Comparison of ENCODE assay signal across 15 mouse cellular contexts in the genomic region with DNA sequence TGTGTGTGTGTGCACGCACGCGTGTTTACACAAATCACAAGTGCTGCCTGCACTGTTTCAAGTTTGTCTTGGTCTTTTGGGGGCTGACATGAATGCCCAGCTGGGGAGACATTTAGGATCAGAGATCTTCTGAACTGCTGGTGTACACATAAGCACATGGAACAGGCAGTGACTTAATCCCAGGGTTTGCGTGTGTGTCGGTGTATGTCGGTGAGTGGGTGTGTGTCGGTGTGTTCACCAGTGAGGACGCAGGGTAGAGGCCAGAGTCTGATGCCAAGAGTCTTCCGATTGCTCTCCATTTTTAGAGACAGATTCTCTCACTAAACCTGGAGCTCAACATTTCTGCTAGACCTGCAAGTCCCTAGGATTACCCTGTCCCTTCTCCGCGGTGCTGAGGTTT. TPM values are rescaled to one million over a fixed set of nuclear protein-coding genes. Genes with fewer than 3 reads are reported as not detected.
DNase-seq lines count a peak whose midpoint lies in the region; ATAC-seq lines count a peak whose summit lies in the region.
"Had no signal": no experiment of that assay in that cellular context is flagged by ENCODE, and none has a peak within 500 bp of the region (broad histone marks: within the 10 kb centered on the region; RNA-seq: fewer than 3 reads in every experiment).

No protein-coding gene starts in this region.

- DNase-seq in forebrain, embryonic 11.5 days (ENCODE audit: low spot score) = peak; percentile 38
- no peak for DNase-seq in heart, postnatal 4 days
- DNase-seq in embryonic facial prominence, embryonic 14.5 days (ENCODE audit: low spot score) = no peak
- DNase-seq in limb, embryonic 10.5 days (ENCODE audit: low spot score) = peak; percentile 27
- no peak for DNase-seq in yolk sac, embryonic 10.5 days (ENCODE audit: low spot score)
- no peak for DNase-seq in natural killer cell, adult 2 months (ENCODE audit: low spot score in 2 of 2)
- DNase-seq: cerebellum, adult 9-10 months; left cerebral cortex, postnatal 4 days; right cerebral cortex, adult 18-20 months had no signal

- no peak overlapping the region for H3K9ac ChIP-seq in forebrain, embryonic 11.5 days (ENCODE audit: low read length)
- H3K9ac ChIP-seq in forebrain, embryonic 16.5 days (replicated peaks; ENCODE audit: low read depth, low read length) = no peak overlapping the region
- no peak overlapping the region for H3K9ac ChIP-seq in heart, embryonic 15.5 days
- no peak overlapping the region for H3K9ac ChIP-seq in embryonic facial prominence, embryonic 14.5 days (ENCODE audit: low read depth, low read length)
- H3K9ac ChIP-seq: liver, embryonic 12.5 days had no signal

- no peak overlapping the region for H3K4me3 ChIP-seq in forebrain, embryonic 11.5 days (ENCODE audit: low read depth, low read length)
- H3K4me3 ChIP-seq in forebrain, embryonic 16.5 days (replicated peaks; ENCODE audit: low read length) = no peak overlapping the region
- H3K4me3 ChIP-seq in heart, embryonic 15.5 days = no peak overlapping the region
- H3K4me3 ChIP-seq in embryonic facial prominence, embryonic 14.5 days (ENCODE audit: low read depth, low read length) = no peak overlapping the region
- no peak overlapping the region for H3K4me3 ChIP-seq in limb, embryonic 10.5 days
- H3K4me3 ChIP-seq: liver, embryonic 12.5 days had no signal

- no peaks in the 10 kb centered on the region for H3K9me3 ChIP-seq in forebrain, embryonic 11.5 days (ENCODE audit: control insufficient read depth, low read length)
- H3K9me3 ChIP-seq in forebrain, embryonic 16.5 days (ENCODE audit: control insufficient read depth, low read length) = no peaks in the 10 kb centered on the region
- H3K9me3 ChIP-seq in heart, embryonic 15.5 days (replicated peaks) = no peaks in the 10 kb centered on the region
- H3K9me3 ChIP-seq in embryonic facial prominence, embryonic 14.5 days (ENCODE audit: control insufficient read depth, low read length) = no peaks in the 10 kb centered on the region
- no peaks in the 10 kb centered on the region for H3K9me3 ChIP-seq in limb, embryonic 10.5 days (replicated peaks)
- H3K9me3 ChIP-seq: liver, embryonic 12.5 days had no signal

- no peak overlapping the region for H3K27ac ChIP-seq in forebrain, embryonic 11.5 days (ENCODE audit: low read depth, low read length)
- no peak overlapping the region for H3K27ac ChIP-seq in forebrain, embryonic 16.5 days (ENCODE audit: low read length)
- peak overlapping the region; percentile 69 for H3K27ac ChIP-seq in heart, embryonic 15.5 days
- 0 out of 2 replicates have a peak overlapping the region, but pooled peaks have one; percentile 31 for H3K27ac ChIP-seq in embryonic facial prominence, embryonic 14.5 days (replicated peaks; ENCODE audit: low read depth, low read length)
- H3K27ac ChIP-seq in limb, embryonic 10.5 days = 0 out of 2 replicates have a peak overlapping the region, but pooled peaks have one; percentile 5
- H3K27ac ChIP-seq: hindbrain, postnatal 0 days; kidney, postnatal 0 days; liver, embryonic 12.5 days had no signal

- no peak overlapping the region for H3K4me2 ChIP-seq in forebrain, embryonic 11.5 days (ENCODE audit: low read depth, low read length, severe bottlenecking)
- H3K4me2 ChIP-seq in forebrain, embryonic 16.5 days (ENCODE audit: low read length) = no peak overlapping the region
- no peak overlapping the region for H3K4me2 ChIP-seq in heart, embryonic 15.5 days
- no peak overlapping the region for H3K4me2 ChIP-seq in embryonic facial prominence, embryonic 14.5 days (ENCODE audit: low read depth, low read length)
- H3K4me2 ChIP-seq: liver, embryonic 12.5 days had no signal

- ATAC-seq in forebrain, embryonic 11.5 days (replicated peaks; ENCODE audit: low FRiP score) = no peak
- ATAC-seq in forebrain, embryonic 16.5 days = no peak
- no peak for ATAC-seq in heart, embryonic 15.5 days (replicated peaks; ENCODE audit: insufficient number of reproducible peaks, insufficient read depth, low FRiP score, low read depth)
- ATAC-seq in embryonic facial prominence, embryonic 14.5 days (ENCODE audit: low read depth) = no peak
- ATAC-seq: forebrain, embryonic 14.5 days; hindbrain, postnatal 0 days; liver, embryonic 12.5 days had no signal

- H3K4me1 ChIP-seq in forebrain, embryonic 11.5 days (replicated peaks; ENCODE audit: control insufficient read depth, insufficient read depth, low read length) = no peaks in the 10 kb centered on the region
- no peaks in the 10 kb centered on the region for H3K4me1 ChIP-seq in forebrain, embryonic 16.5 days (replicated peaks; ENCODE audit: control insufficient read depth, insufficient read depth, low read length)
- peaks cover 11% of the 10 kb centered on the region for H3K4me1 ChIP-seq in heart, embryonic 15.5 days (replicated peaks)
- peaks cover 20% of the 10 kb centered on the region for H3K4me1 ChIP-seq in embryonic facial prominence, embryonic 14.5 days (ENCODE audit: control insufficient read depth, insufficient read depth, low read length)
- peaks cover 13% of the 10 kb centered on the region for H3K4me1 ChIP-seq in limb, embryonic 10.5 days
- H3K4me1 ChIP-seq: liver, embryonic 12.5 days had no signal

- 96% methylated on average over 11 of the region's 11 CpGs for WGBS in forebrain, embryonic 11.5 days
- 96% methylated on average over 11 of the region's 11 CpGs for WGBS in forebrain, embryonic 16.5 days
- WGBS in heart, embryonic 15.5 days = 88% methylated on average over 11 of the region's 11 CpGs
- 90% methylated on average over 11 of the region's 11 CpGs for WGBS in embryonic facial prominence, embryonic 14.5 days
- WGBS in limb, embryonic 10.5 days = 92% methylated on average over 11 of the region's 11 CpGs

- H3K27me3 ChIP-seq in forebrain, embryonic 11.5 days (ENCODE audit: control insufficient read depth, insufficient read depth, low read length) = no peaks in the 10 kb centered on the region
- no peaks in the 10 kb centered on the region for H3K27me3 ChIP-seq in forebrain, embryonic 16.5 days (replicated peaks; ENCODE audit: control insufficient read depth, insufficient read depth, low read length)
- no peaks in the 10 kb centered on the region for H3K27me3 ChIP-seq in heart, embryonic 15.5 days
- H3K27me3 ChIP-seq in embryonic facial prominence, embryonic 14.5 days (replicated peaks; ENCODE audit: control insufficient read depth, insufficient read depth, low read length) = no peaks in the 10 kb centered on the region
- no peaks in the 10 kb centered on the region for H3K27me3 ChIP-seq in limb, embryonic 10.5 days (ENCODE audit: low read depth, poor library complexity, severe bottlenecking)
- H3K27me3 ChIP-seq: liver, embryonic 12.5 days had no signal

- H3K36me3 ChIP-seq in forebrain, embryonic 11.5 days (ENCODE audit: control insufficient read depth, insufficient read depth, low read length) = no peaks in the 10 kb centered on the region
- no peaks in the 10 kb centered on the region for H3K36me3 ChIP-seq in forebrain, embryonic 16.5 days (ENCODE audit: control insufficient read depth, insufficient read depth)
- H3K36me3 ChIP-seq in heart, embryonic 15.5 days = no peaks in the 10 kb centered on the region
- H3K36me3 ChIP-seq in embryonic facial prominence, embryonic 14.5 days (ENCODE audit: control insufficient read depth, insufficient read depth, low read length) = no peaks in the 10 kb centered on the region
- H3K36me3 ChIP-seq in limb, embryonic 10.5 days = no peaks in the 10 kb centered on the region
- H3K36me3 ChIP-seq: liver, embryonic 12.5 days had no signal

RNA-seq across cellular contexts. Expression of a gene that starts 41.9 kb away (rescaled TPM):
- 320 TPM in 2 replicates for polyA plus RNA-seq in forebrain, embryonic 11.5 days (2014; fragmentation: Nextera tagmentation; extraction: Ambion mirVana)
- 120 and 127 TPM in 2 replicates for polyA plus RNA-seq in forebrain, embryonic 16.5 days (2015; fragmentation: Nextera tagmentation; extraction: Ambion mirVana)
- 3,993 and 5,392 TPM in 2 replicates for polyA plus RNA-seq in heart, embryonic 15.5 days (2015; fragmentation: Nextera tagmentation; extraction: Ambion mirVana)
- total RNA-seq in heart, postnatal 4 days (2021) = 1,000 to 10,000 TPM; 7,269 to 8,107 TPM
- polyA plus RNA-seq in embryonic facial prominence, embryonic 14.5 days (2014; fragmentation: Nextera tagmentation; extraction: Ambion mirVana) = 985 and 1,264 TPM in 2 replicates
- 252 and 286 TPM in 2 replicates for polyA plus RNA-seq in limb, embryonic 10.5 days (2016; fragmentation: Nextera tagmentation; extraction: Ambion mirVana)

Comparison
In these comparisons a context has a peak if more than half of its experiments do, and no peak if none do; other contexts are left out.
1. DNase-seq: peak in forebrain, embryonic 11.5 days (single experiment) and limb, embryonic 10.5 days (single experiment); none in heart, postnatal 4 days (single experiment), embryonic facial prominence, embryonic 14.5 days (single experiment), yolk sac, embryonic 10.5 days (single experiment) and natural killer cell, adult 2 months (0 of 2).
2. H3K27ac ChIP-seq: peak in heart, embryonic 15.5 days (single experiment), embryonic facial prominence, embryonic 14.5 days (single experiment) and limb, embryonic 10.5 days (single experiment); none in forebrain, embryonic 11.5 days (single experiment) and forebrain, embryonic 16.5 days (single experiment).